15 mouse cellular contexts compared by ENCODE assay signal in genomic region chr1:46966917-46967266, GRCm38 (mm10).
"Had no signal": no experiment of that assay in that cellular context is flagged by ENCODE, and none has a peak within 500 bp of the region (broad histone marks: within the 10 kb centered on the region; RNA-seq: fewer than 3 reads in every experiment).

No protein-coding gene starts in this region.

- H3K36me3 ChIP-seq: limb, embryonic 15.5 days; liver, embryonic 12.5 days; neural tube, embryonic 15.5 days had no signal

- H3K9me3 ChIP-seq: limb, embryonic 15.5 days; liver, embryonic 12.5 days; neural tube, embryonic 15.5 days had no signal

- ATAC-seq: inflammation-experienced regulatory T-cells, adult 6 months; liver, embryonic 12.5 days had no signal

- H3K4me3 ChIP-seq: limb, embryonic 15.5 days; liver, embryonic 12.5 days; myocyte; neural tube, embryonic 15.5 days had no signal

- H3K4me1 ChIP-seq: limb, embryonic 15.5 days; liver, embryonic 12.5 days; neural tube, embryonic 15.5 days had no signal

- H3K27ac ChIP-seq: kidney, postnatal 0 days; limb, embryonic 15.5 days; liver, embryonic 12.5 days; neural tube, embryonic 15.5 days; stomach, postnatal 0 days had no signal

- H3K27me3 ChIP-seq: limb, embryonic 15.5 days; liver, embryonic 12.5 days; neural tube, embryonic 15.5 days had no signal

- H3K4me2 ChIP-seq: limb, embryonic 15.5 days; liver, embryonic 12.5 days; lung, embryonic 14.5 days; neural tube, embryonic 15.5 days had no signal

- H3K9ac ChIP-seq: limb, embryonic 15.5 days; liver, embryonic 12.5 days; lung, embryonic 14.5 days; neural tube, embryonic 15.5 days had no signal

- DNase-seq: kidney, adult 11 months; kidney, adult 9 months; kidney, postnatal 36 days; lung, postnatal 10 days; lung, postnatal 4 days; thymus, adult 2 months; thymus, postnatal 25 days had no signal
